Mouse (Mus musculus) heart, embryonic 13.5 days (tissue): ENCODE results near the gene Gm49383. TPM values are rescaled to one million over a fixed set of nuclear protein-coding genes. Genes with fewer than 3 reads are reported as not detected.

Experiments
- ATAC-seq: fragments of 200-750 bp; cut with Nextera tagmentation; 2 replicates; pipeline ENCODE4 v1.8.0; 2017; ENCODE audit warnings: moderate TSS enrichment; ENCODE audit not compliant: insufficient number of reproducible peaks, low FRiP score, low TSS enrichment; ENCODE audit errors: extremely low read depth
- H3K27ac ChIP-seq: fragments of 300-500 bp; sonication (generic); replicated peaks from 2 replicates; pipeline ENCODE4 v1.5.1; 2015; ENCODE audit warnings: moderate library complexity, mild to moderate bottlenecking, inconsistent platforms
- H3K27me3 ChIP-seq: fragments of 300-500 bp; sonication (generic); replicated peaks from 2 replicates; pipeline ENCODE4 v1.6.1; 2015; ENCODE audit warnings: mild to moderate bottlenecking, inconsistent platforms
- H3K36me3 ChIP-seq: fragments of 300-500 bp; sonication (generic); 2 replicates; pipeline ENCODE4 v1.6.1; 2015; ENCODE audit warnings: mild to moderate bottlenecking, inconsistent platforms
- H3K4me1 ChIP-seq: fragments of 300-500 bp; sonication (generic); 2 replicates; pipeline ENCODE4 v1.6.1; 2015; ENCODE audit warnings: inconsistent platforms
- H3K4me2 ChIP-seq: fragments of 300-500 bp; sonication (generic); 2 replicates; pipeline ENCODE4 v1.6.1; 2015; ENCODE audit warnings: inconsistent platforms, mild to moderate bottlenecking, moderate library complexity
- H3K4me3 ChIP-seq: fragments of 300-500 bp; sonication (generic); 2 replicates; pipeline ENCODE4 v1.5.1; 2015; ENCODE audit warnings: moderate library complexity, mild to moderate bottlenecking, inconsistent platforms
- H3K9ac ChIP-seq: fragments of 300-500 bp; sonication (generic); 2 replicates; pipeline ENCODE4 v1.6.1; 2015; ENCODE audit warnings: inconsistent platforms, mild to moderate bottlenecking, moderate library complexity
- H3K9me3 ChIP-seq: fragments of 300-500 bp; sonication (generic); 2 replicates; pipeline ENCODE4 v1.6.1; 2016; ENCODE audit warnings: inconsistent platforms
- WGBS: fragments of 180-500 bp; shearing (Covaris S2); methylation state at CpG from one replicate; pipeline ENCODE4 v1.1.7; 2015; ENCODE audit warnings: mixed read lengths; 5-methylcytosine and 5-hydroxymethylcytosine counted together
- polyA plus RNA-seq: library from polyadenylated mRNA; unstranded; fragments of >200 nt; fragmentation: Nextera tagmentation; extraction: Ambion mirVana; gene quantifications from 2 replicates; pipeline ENCODE4 v1.2.1, GENCODE M21; 2015

Gm49383 gene
- 19.0 and 20.5 TPM in 2 replicates for polyA plus RNA-seq

- peak within 1 kb of the TSS; percentile 87 for H3K9ac ChIP-seq
- WGBS, result under 1% methylated on average over 75 of the region's 75 CpGs
- no peaks in the 10 kb centered on the region for H3K9me3 ChIP-seq
- peaks cover 28% of the 10 kb centered on the region for H3K4me1 ChIP-seq
- peak within 1 kb of the TSS; percentile 97 for H3K4me2 ChIP-seq
- H3K4me3 ChIP-seq, result peak within 1 kb of the TSS; percentile 97
- no peaks in the 10 kb centered on the region for H3K27me3 ChIP-seq
- peak within 1 kb of the TSS; percentile 91 for H3K27ac ChIP-seq
- peaks cover 41% of the 10 kb centered on the region for H3K36me3 ChIP-seq
- ATAC-seq, result peak; percentile 58
Measured at GRCm38 (mm10) chr12:69196444-69197377, at the start of gene Gm49383. Gene Gm49383 (minus strand): TSS chr12:69197104.

- no peaks in the 10 kb centered on the region for H3K36me3 ChIP-seq
- ATAC-seq, result peak; percentile 74
- H3K4me1 ChIP-seq, result peaks cover 15% of the 10 kb centered on the region
- peak overlapping the region; percentile 91 for H3K9ac ChIP-seq
- peak overlapping the region; percentile 77 for H3K4me2 ChIP-seq
- peak overlapping the region; percentile 84 for H3K27ac ChIP-seq
- under 1% methylated on average over 63 of the region's 64 CpGs for WGBS
- H3K27me3 ChIP-seq, result no peaks in the 10 kb centered on the region
- peak overlapping the region; percentile 80 for H3K4me3 ChIP-seq
- H3K9me3 ChIP-seq, result no peaks in the 10 kb centered on the region
Measured at GRCm38 (mm10) chr12:69241771-69242431, 45.0 kb upstream of the Gm49383 start.

GRCm38 (mm10) chr12:69241405-69241770 is 44.5 kb upstream of the Gm49383 start:
- peak overlapping the region; percentile 80 for H3K4me3 ChIP-seq
- 0% methylated on average over 3 of the region's 3 CpGs for WGBS
- H3K9me3 ChIP-seq, result no peaks in the 10 kb centered on the region
- H3K27ac ChIP-seq, result peak overlapping the region; percentile 84
- no peak for ATAC-seq
- H3K4me1 ChIP-seq, result peaks cover 15% of the 10 kb centered on the region
- H3K9ac ChIP-seq, result peak overlapping the region; percentile 91
- no peaks in the 10 kb centered on the region for H3K36me3 ChIP-seq
- no peaks in the 10 kb centered on the region for H3K27me3 ChIP-seq
- H3K4me2 ChIP-seq, result peak overlapping the region; percentile 77

- Histone ChIP-seq H3K4me2 (peak within 1 kb of the TSS; percentile 77), H3K27me3 (no peaks in the 10 kb centered on the region), H3K36me3 (no peaks in the 10 kb centered on the region), H3K27ac (peak within 1 kb of the TSS; percentile 84), H3K9ac (peak within 1 kb of the TSS; percentile 91), H3K4me1 (peaks cover 15% of the 10 kb centered on the region), H3K9me3 (no peaks in the 10 kb centered on the region), H3K4me3 (peak within 1 kb of the TSS; percentile 80)
- 71% methylated on average over 6 of the region's 6 CpGs for WGBS
- ATAC-seq, result no peak
Measured at GRCm38 (mm10) chr12:69240876-69241275, 44.0 kb upstream of the Gm49383 start, which contains the start of gene Klhdc1. Gene Klhdc1 (plus strand): TSS chr12:69241176.

GRCm38 (mm10) chr12:69238284-69238683 is 41.4 kb upstream of the Gm49383 start:
- H3K4me1 ChIP-seq, result peaks cover 10% of the 10 kb centered on the region
- H3K9ac ChIP-seq, result no peak overlapping the region
- no peaks in the 10 kb centered on the region for H3K36me3 ChIP-seq
- no peak for ATAC-seq
- WGBS, result 30% methylated on average over 3 of the region's 3 CpGs
- H3K9me3 ChIP-seq, result no peaks in the 10 kb centered on the region
- H3K4me2 ChIP-seq, result no peak overlapping the region
- H3K27ac ChIP-seq, result no peak overlapping the region
- H3K27me3 ChIP-seq, result no peaks in the 10 kb centered on the region
- H3K4me3 ChIP-seq, result no peak overlapping the region

- no peaks in the 10 kb centered on the region for H3K27me3 ChIP-seq
- ATAC-seq, result no peak
- peaks cover under 1% of the 10 kb centered on the region; the same call in 1 of the 2 replicates for H3K4me1 ChIP-seq
- H3K36me3 ChIP-seq, result no peaks in the 10 kb centered on the region
- no peak overlapping the region for H3K9ac ChIP-seq
- H3K27ac ChIP-seq, result no peak overlapping the region
- no peak overlapping the region for H3K4me3 ChIP-seq
- H3K4me2 ChIP-seq, result no peak overlapping the region
- 82% methylated on average over 6 of the region's 6 CpGs for WGBS
- H3K9me3 ChIP-seq, result no peaks in the 10 kb centered on the region
Measured at GRCm38 (mm10) chr12:69235782-69236181, 38.9 kb upstream of the Gm49383 start.

GRCm38 (mm10) chr12:69229251-69229650 is 32.3 kb upstream of the Gm49383 start:
- no peak overlapping the region for H3K4me3 ChIP-seq
- no peak for ATAC-seq
- no peak overlapping the region for H3K4me2 ChIP-seq
- no peaks in the 10 kb centered on the region for H3K9me3 ChIP-seq
- H3K36me3 ChIP-seq, result peaks cover 16% of the 10 kb centered on the region
- 56% methylated on average over 2 of the region's 2 CpGs for WGBS
- H3K9ac ChIP-seq, result no peak overlapping the region
- peaks cover 15% of the 10 kb centered on the region for H3K4me1 ChIP-seq
- no peak overlapping the region for H3K27ac ChIP-seq
- no peaks in the 10 kb centered on the region for H3K27me3 ChIP-seq

GRCm38 (mm10) chr12:69227776-69228466 is 31.0 kb upstream of the Gm49383 start, which contains the start of gene Pole2:
Gene Pole2 (minus strand): TSS chr12:69228195.
- no peaks in the 10 kb centered on the region for H3K27me3 ChIP-seq

GRCm38 (mm10) chr12:69220613-69221277 is 23.8 kb upstream of the Gm49383 start:
- Histone ChIP-seq H3K27ac (no peak overlapping the region), H3K36me3 (peaks cover 74% of the 10 kb centered on the region), H3K9ac (no peak overlapping the region), H3K4me2 (no peak overlapping the region), H3K27me3 (no peaks in the 10 kb centered on the region), H3K4me3 (no peak overlapping the region), H3K9me3 (no peaks in the 10 kb centered on the region), H3K4me1 (no peaks in the 10 kb centered on the region)
- WGBS, result 83% methylated on average over 19 of the region's 19 CpGs
- no peak for ATAC-seq

More at GRCm38 (mm10) chr12:69227776-69228466, 31.0 kb upstream of the Gm49383 start, which contains the start of gene Pole2:
- H3K4me3 ChIP-seq, result peak within 1 kb of the TSS; percentile 66
- peak within 1 kb of the TSS; percentile 79 for H3K9ac ChIP-seq
- no peaks in the 10 kb centered on the region for H3K9me3 ChIP-seq
- H3K4me1 ChIP-seq, result peaks cover 15% of the 10 kb centered on the region
- ATAC-seq, result peak; percentile 88
- WGBS, result under 1% methylated on average over 37 of the region's 37 CpGs
- H3K4me2 ChIP-seq, result peak within 1 kb of the TSS; percentile 69
- peak within 1 kb of the TSS; percentile 84 for H3K27ac ChIP-seq
- H3K36me3 ChIP-seq, result peaks cover 22% of the 10 kb centered on the region

GRCm38 (mm10) chr12:69216587-69216986 is 19.7 kb upstream of the Gm49383 start:
- H3K27me3 ChIP-seq, result no peaks in the 10 kb centered on the region
- H3K4me3 ChIP-seq, result no peak overlapping the region
- H3K4me1 ChIP-seq, result no peaks in the 10 kb centered on the region
- H3K4me2 ChIP-seq, result no peak overlapping the region
- peaks cover 97% of the 10 kb centered on the region for H3K36me3 ChIP-seq
- no peak overlapping the region for H3K27ac ChIP-seq
- WGBS, result 85% methylated on average over 7 of the region's 7 CpGs
- no peak for ATAC-seq
- no peaks in the 10 kb centered on the region for H3K9me3 ChIP-seq
- H3K9ac ChIP-seq, result no peak overlapping the region
